Mouse (Mus musculus) forebrain, embryonic 15.5 days (tissue): ENCODE measurements at regions not wholly inside any gene's neighbourhood (a gene's known extent, or its start where the extent isn't known, plus 50 kb on each side); places are given as distances from the start of the nearest gene placed in this dataset.

ENCODE experiments used
- ATAC-seq: fragments of 200-750 bp; cut with Nextera tagmentation; replicated peaks from 2 replicates; pipeline ENCODE4 v1.8.0; 2017; ENCODE audit warnings: mild to moderate bottlenecking, moderate TSS enrichment, moderate library complexity
- H3K27ac ChIP-seq: fragments of 300-500 bp; sonication (generic); replicated peaks from 2 replicates; pipeline ENCODE4 v1.5.1; 2015; ENCODE audit warnings: mild to moderate bottlenecking, inconsistent platforms
- H3K27me3 ChIP-seq: fragments of 300-500 bp; sonication (generic); 2 replicates; pipeline ENCODE4 v1.6.1; 2015; ENCODE audit warnings: inconsistent platforms
- H3K36me3 ChIP-seq: fragments of 300-500 bp; sonication (generic); 2 replicates; pipeline ENCODE4 v1.6.1; 2015; ENCODE audit warnings: mild to moderate bottlenecking, inconsistent platforms
- H3K4me1 ChIP-seq: fragments of 300-500 bp; sonication (generic); 2 replicates; pipeline ENCODE4 v1.6.1; 2015; ENCODE audit warnings: inconsistent platforms
- H3K4me2 ChIP-seq: fragments of 300-500 bp; sonication (generic); replicated peaks from 2 replicates; pipeline ENCODE4 v1.6.1; 2015; ENCODE audit warnings: mild to moderate bottlenecking, inconsistent platforms
- H3K4me3 ChIP-seq: fragments of 300-500 bp; sonication (generic); 2 replicates; pipeline ENCODE4 v1.5.1; 2015; ENCODE audit warnings: mild to moderate bottlenecking, inconsistent platforms
- H3K9ac ChIP-seq: fragments of 300-500 bp; sonication (generic); replicated peaks from 2 replicates; pipeline ENCODE4 v1.6.1; 2015; ENCODE audit warnings: mild to moderate bottlenecking, inconsistent platforms
- H3K9me3 ChIP-seq: fragments of 300-500 bp; sonication (generic); 2 replicates; pipeline ENCODE4 v1.6.1; 2016; ENCODE audit warnings: inconsistent platforms
- WGBS: fragments of 180-500 bp; shearing (Covaris S2); methylation state at CpG from one replicate; pipeline ENCODE4 v1.1.7; 2015; ENCODE audit warnings: mixed read lengths; 5-methylcytosine and 5-hydroxymethylcytosine counted together

DNA sequence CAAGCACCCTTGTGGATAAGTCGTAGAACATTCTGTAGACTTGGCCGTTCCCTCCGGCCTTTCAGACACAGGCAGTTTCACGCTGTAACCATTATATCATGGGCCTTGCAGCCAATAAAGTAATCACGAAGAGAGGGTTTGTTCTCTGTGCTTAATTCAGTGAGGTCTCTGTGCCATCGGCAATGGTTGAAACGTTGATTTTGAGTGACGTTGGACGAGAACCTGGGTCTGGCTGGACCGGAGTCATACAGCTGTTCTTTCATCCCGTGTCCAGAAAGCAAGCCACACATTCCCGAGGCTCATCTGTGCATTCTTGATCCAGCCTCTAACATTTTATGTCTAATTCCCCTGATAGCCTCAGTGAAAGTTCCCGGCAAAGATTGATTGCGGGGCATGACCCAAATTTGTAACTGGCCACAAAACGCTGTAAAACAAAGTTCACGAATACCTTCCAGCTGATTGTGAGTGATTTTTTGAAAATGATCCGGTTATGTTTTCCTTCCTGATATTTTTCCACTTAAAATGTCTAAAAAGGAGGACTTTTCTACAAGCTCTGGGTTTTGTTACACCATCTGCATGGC is 197.1 kb upstream of the Habp2 start:
- no peak for ATAC-seq
- Histone ChIP-seq H3K27ac (no peak overlapping the region), H3K9me3 (no peaks in the 10 kb centered on the region), H3K4me1 (no peaks in the 10 kb centered on the region), H3K4me3 (no peak overlapping the region), H3K4me2 (no peak overlapping the region), H3K27me3 (no peaks in the 10 kb centered on the region), H3K9ac (no peak overlapping the region), H3K36me3 (no peaks in the 10 kb centered on the region)
- 96% methylated on average over 17 of the region's 17 CpGs for WGBS

DNA sequence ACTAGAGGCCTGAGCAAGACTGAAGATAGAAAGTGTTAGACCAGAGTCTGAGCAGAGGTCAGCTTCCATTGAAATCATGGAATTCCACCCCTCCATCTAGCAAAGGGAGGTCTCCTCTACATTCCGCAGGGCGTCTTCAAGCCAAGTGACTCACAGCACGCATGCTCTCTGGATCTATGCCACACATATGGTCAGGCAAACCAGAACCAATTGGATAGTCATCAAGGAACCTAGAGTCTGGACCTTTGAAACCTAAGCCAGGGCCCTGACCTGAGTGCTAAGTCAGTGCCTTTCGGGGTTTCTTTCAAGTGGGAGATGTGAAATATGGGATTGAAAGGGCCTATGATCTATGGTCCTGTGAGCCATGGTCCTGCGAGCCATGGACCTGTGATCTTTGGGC is 195.4 kb upstream of the Habp2 start:
- no peak for ATAC-seq
- Histone ChIP-seq H3K4me3 (no peak overlapping the region), H3K27ac (no peak overlapping the region), H3K27me3 (no peaks in the 10 kb centered on the region), H3K9ac (no peak overlapping the region), H3K4me1 (no peaks in the 10 kb centered on the region), H3K36me3 (no peaks in the 10 kb centered on the region), H3K4me2 (no peak overlapping the region), H3K9me3 (no peaks in the 10 kb centered on the region)
- WGBS: 97% methylated on average over 5 of the region's 5 CpGs

DNA sequence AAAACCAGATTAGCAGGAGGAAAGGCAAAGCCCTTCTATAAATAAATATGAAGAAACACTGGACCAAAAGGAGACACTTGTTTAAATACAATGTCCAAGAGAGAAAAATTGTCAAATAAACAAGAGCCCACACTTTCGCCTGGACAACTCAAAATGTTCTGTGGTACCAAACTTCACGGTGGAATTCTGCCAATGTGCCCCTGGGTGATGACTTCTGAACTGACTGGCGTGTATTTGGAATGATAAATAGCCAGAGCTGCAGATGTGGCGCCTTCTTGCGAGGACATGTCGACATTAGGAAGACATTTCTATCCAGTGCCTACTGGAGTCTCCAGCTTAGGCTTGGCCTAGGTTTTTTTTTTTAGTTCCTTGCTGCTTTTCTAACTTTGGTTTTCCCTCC is 191.1 kb upstream of the Habp2 start:
- Histone ChIP-seq H3K36me3 (no peaks in the 10 kb centered on the region), H3K27ac (no peak overlapping the region), H3K4me1 (no peaks in the 10 kb centered on the region), H3K27me3 (no peaks in the 10 kb centered on the region), H3K9me3 (no peaks in the 10 kb centered on the region; the same call in 1 of the 2 replicates), H3K9ac (no peak overlapping the region), H3K4me2 (no peak overlapping the region), H3K4me3 (no peak overlapping the region)
- no peak for ATAC-seq
- 89% methylated on average over 6 of the region's 6 CpGs for WGBS

DNA sequence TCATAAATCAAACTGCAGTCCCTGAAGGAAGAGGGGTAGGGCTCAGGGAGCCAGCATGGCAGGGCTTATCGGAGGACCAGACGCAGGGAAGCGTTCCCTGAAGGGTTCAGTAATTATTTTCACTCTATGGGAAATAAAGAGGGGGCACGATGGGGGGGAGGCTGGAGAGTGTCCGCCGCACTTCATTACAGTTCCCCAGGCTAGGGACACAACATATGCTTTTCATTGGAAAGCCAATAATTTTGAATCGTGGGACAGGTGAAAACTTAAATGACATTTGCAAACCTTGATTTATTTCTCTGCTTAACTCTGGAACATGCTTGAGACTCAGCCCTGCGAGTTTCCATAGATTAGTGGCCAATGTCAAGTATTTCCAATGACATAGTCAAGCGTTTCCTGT is 187.2 kb upstream of the Habp2 start:
- Histone ChIP-seq H3K27me3 (no peaks in the 10 kb centered on the region), H3K9ac (no peak overlapping the region), H3K36me3 (no peaks in the 10 kb centered on the region), H3K27ac (no peak overlapping the region), H3K4me2 (no peak overlapping the region), H3K9me3 (no peaks in the 10 kb centered on the region; the same call in 1 of the 2 replicates), H3K4me1 (no peaks in the 10 kb centered on the region), H3K4me3 (no peak overlapping the region)
- 93% methylated on average over 9 of the region's 9 CpGs for WGBS
- no peak for ATAC-seq

DNA sequence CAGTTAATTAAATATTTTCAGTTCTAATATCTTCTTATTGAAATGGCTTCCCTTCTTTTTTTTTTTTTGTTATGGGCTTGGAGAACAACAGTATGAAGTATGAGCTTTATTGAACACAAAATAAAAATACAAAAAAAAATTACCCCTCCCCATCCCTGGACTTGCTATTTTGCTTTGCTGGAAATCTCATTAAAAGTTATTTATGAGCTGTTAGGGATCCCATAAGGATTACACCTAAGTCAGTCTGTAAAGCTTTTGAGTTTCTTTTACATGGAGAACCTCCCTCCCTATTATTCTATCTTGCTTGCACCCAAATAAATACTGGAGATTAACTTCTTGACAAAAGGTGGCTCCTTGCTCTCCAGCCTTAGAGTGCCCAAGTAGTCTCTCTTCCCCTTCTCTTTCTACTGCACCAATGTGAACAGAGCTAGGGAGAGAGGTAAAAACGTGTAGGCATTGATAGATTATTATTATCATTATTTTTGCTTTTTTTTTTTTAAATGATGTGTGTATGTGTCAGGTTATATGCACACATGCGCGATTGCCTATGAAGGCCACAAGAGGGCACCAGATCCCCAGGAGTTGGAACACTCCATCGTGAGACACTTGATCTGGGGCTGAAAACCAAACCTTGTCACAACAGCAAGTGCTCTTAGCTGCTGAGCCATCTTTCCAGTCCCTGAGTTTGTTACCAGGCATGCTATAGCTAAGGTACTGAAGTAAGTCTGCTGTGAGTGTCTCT is 186.6 kb upstream of the Habp2 start:
- WGBS: 75% methylated on average over 4 of the region's 4 CpGs
- H3K36me3 ChIP-seq: no peaks in the 10 kb centered on the region
- no peak overlapping the region for H3K27ac ChIP-seq
- H3K9me3 ChIP-seq: no peaks in the 10 kb centered on the region; the same call in 1 of the 2 replicates
- no peaks in the 10 kb centered on the region for H3K27me3 ChIP-seq
- no peak overlapping the region for H3K4me3 ChIP-seq
- ATAC-seq: no peak
- no peaks in the 10 kb centered on the region for H3K4me1 ChIP-seq
- no peak overlapping the region for H3K9ac ChIP-seq
- H3K4me2 ChIP-seq: no peak overlapping the region

DNA sequence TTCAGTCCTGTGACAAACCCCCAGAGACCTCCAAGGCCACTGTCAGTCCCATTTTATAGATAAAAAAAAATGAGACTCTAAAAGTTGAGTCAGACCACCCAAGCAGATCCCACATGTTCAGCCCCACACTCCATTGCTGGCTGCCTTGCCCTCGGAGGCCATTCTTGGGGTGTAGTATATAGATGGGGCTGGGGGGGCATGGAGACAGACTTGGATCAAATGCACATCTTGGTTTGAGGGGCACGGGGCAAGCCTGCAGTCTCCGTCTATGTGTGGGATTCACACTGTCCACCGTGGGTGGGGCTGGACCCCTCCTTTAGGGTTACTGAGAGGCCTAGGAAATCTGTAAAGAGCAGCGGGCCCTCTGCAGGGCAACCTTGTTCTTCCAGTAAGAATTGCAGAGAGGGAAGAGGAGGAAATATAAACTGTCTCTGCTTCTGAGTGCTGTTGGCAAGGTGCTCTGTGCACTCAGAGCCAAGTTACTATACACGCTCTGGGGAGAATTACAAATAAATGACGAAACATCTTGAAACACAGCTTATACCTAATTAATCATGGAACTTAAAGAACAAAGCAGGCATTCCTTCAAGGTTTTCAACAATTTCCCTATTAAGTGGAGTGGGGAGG is 184.4 kb upstream of the Habp2 start:
- Histone ChIP-seq H3K27me3 (no peaks in the 10 kb centered on the region), H3K36me3 (no peaks in the 10 kb centered on the region), H3K4me2 (no peak overlapping the region), H3K4me3 (no peak overlapping the region), H3K27ac (no peak overlapping the region), H3K9ac (no peak overlapping the region), H3K9me3 (no peaks in the 10 kb centered on the region; the same call in 1 of the 2 replicates), H3K4me1 (no peaks in the 10 kb centered on the region)
- WGBS: 58% methylated on average over 7 of the region's 7 CpGs
- ATAC-seq: no peak

DNA sequence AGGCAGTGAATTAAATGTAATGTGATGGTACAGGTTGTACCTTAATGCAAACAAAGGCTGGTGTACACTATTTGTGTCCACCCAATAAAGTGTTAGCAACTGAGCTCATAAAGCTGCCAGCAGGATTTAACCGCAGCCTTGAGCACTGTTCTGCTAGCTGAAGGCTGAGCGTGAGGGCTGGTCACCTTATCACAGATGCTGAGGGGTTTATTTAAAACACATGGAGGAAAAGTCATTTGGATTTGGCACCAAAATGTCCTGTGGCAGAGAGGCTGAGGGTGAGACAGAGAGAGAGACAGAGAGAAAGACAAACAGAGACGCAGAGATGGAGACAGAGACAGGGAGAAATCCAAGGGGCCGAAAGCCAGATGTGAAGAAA is 181.9 kb upstream of the Habp2 start:
- H3K9me3 ChIP-seq: no peaks in the 10 kb centered on the region
- no peak overlapping the region for H3K4me3 ChIP-seq
- no peaks in the 10 kb centered on the region for H3K27me3 ChIP-seq
- H3K9ac ChIP-seq: no peak overlapping the region
- H3K4me2 ChIP-seq: no peak overlapping the region
- ATAC-seq: no peak
- H3K27ac ChIP-seq: no peak overlapping the region
- no peaks in the 10 kb centered on the region for H3K4me1 ChIP-seq
- no peaks in the 10 kb centered on the region for H3K36me3 ChIP-seq
- WGBS: 94% methylated on average over 4 of the region's 4 CpGs

DNA sequence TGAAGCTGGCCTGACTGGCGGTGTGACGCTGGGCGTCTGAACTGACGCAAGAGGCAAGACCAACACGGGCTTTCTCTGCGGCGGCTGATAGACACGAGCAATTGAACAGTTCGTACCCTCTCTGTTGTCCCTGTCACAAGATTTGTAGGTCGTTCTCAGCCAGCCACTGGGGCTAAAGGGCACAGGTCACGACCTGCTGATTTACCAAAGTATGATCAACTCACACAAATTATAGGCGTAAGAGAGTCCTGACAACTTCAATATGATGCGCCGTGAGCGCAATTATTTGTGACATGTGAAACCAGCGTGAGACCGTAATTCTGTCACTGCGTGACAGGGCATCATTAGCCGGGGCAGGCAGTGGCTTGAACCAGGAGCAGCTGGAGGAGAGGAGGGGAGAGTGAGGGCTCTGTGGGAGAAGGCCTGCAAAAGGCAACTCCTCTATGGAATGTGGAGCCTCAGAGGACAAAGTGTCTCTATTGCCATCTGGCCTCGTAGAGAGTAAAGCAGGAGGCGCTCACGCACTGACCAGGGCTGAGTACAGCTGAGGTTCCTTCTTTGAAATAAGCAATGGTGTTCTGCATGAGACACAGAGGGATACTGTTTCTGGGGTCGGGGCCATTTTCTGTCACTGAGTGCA is 181.4 kb upstream of the Habp2 start:
- Histone ChIP-seq H3K4me2 (no peak overlapping the region), H3K27ac (no peak overlapping the region), H3K4me1 (no peaks in the 10 kb centered on the region), H3K36me3 (no peaks in the 10 kb centered on the region), H3K4me3 (no peak overlapping the region), H3K9ac (no peak overlapping the region), H3K9me3 (no peaks in the 10 kb centered on the region), H3K27me3 (no peaks in the 10 kb centered on the region)
- 76% methylated on average over 23 of the region's 23 CpGs for WGBS
- no peak for ATAC-seq

DNA sequence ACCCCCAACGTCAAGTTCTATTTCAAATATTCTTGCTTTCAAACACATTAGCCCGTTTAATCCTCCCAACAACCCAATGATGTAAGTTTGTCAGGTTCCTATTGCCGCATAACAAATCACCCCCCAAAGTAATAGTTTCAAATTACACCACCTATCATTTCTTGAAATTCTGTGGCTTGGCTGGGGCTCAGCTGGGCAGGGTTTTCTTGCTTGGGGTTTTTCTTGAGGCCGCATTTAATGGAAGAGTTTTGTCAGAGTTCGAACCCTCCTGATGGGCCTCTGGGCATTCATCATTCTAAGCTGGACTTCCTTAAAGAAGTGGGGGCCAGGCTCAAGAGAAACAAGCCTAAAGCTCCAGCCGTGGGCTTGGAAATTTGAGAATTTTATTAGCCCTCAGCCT is 178.1 kb upstream of the Habp2 start:
- H3K27ac ChIP-seq: no peak overlapping the region
- H3K27me3 ChIP-seq: no peaks in the 10 kb centered on the region
- H3K4me1 ChIP-seq: no peaks in the 10 kb centered on the region
- no peaks in the 10 kb centered on the region for H3K9me3 ChIP-seq
- H3K4me3 ChIP-seq: no peak overlapping the region
- H3K4me2 ChIP-seq: no peak overlapping the region
- whole genome bisulfite sequencing: 94% methylated on average over 6 of the region's 6 CpGs
- H3K9ac ChIP-seq: no peak overlapping the region
- ATAC-seq: no peak
- H3K36me3 ChIP-seq: no peaks in the 10 kb centered on the region

DNA sequence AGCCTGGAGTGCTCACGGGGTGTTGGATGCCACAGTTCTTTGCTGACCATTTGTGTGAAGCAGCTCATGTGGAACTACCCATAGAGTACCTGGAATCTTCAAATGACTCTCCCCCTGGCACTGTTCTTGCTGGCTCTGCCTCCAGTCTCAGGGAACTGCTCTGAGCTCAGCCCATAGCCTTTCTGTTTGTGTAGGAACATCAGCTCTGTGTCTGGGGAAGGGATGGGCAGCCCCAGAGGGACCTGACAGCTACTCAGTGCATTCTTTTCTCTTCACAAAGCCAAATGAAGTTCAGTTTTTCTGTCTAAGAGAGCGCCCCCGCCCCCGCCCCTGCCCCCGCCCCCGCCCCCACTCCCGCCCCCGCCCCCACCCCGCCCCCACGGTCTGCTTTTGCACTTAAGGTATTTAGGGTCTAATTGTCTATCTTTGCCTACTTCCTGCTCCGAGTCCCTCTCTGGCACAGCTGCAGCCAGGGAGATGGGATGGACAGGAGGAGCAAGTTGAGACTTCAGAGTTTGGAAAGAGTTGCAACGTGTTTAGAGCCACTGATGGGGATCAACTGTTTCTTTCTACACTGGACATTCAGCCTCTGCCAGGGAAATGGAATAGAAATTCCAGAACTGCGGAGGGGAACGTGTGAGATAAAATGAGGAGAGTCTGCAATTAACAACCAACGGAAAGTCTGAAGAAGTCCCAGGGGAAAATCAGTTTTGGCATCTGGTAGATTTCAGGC is 171.2 kb upstream of the Habp2 start:
- Histone ChIP-seq H3K4me3 (no peak overlapping the region), H3K4me1 (peaks cover 7% of the 10 kb centered on the region; the same call in 1 of the 2 replicates), H3K9me3 (no peaks in the 10 kb centered on the region), H3K27ac (no peak overlapping the region), H3K36me3 (no peaks in the 10 kb centered on the region), H3K27me3 (no peaks in the 10 kb centered on the region), H3K9ac (no peak overlapping the region), H3K4me2 (no peak overlapping the region)
- WGBS: 18% methylated on average over 15 of the region's 15 CpGs
- no peak for ATAC-seq

DNA sequence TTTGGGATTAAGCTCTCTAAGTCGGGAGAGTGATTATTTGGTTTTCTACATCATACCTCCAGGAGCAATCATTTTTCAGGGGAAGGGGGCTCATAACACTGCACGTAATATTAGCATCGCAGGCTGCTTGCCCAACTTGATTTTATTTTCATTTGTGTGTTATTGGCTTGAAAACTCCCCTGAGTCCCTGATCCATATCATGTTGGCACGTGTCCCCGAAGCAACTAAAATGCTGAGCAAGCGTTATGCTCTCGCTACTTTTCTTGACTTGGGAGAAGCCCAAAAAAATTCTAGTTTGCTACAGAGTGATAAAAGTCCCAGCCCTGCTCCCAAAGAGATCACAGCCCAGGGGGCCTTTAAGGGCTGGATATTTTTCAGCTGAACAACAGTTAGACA is 170.7 kb upstream of the Habp2 start:
- H3K27ac ChIP-seq: no peak overlapping the region
- H3K27me3 ChIP-seq: no peaks in the 10 kb centered on the region
- no peak overlapping the region for H3K4me2 ChIP-seq
- H3K9ac ChIP-seq: no peak overlapping the region
- WGBS: 61% methylated on average over 7 of the region's 7 CpGs
- H3K4me1 ChIP-seq: peaks cover 7% of the 10 kb centered on the region; the same call in 1 of the 2 replicates
- no peak overlapping the region for H3K4me3 ChIP-seq
- H3K36me3 ChIP-seq: no peaks in the 10 kb centered on the region
- H3K9me3 ChIP-seq: no peaks in the 10 kb centered on the region
- ATAC-seq: no peak

DNA sequence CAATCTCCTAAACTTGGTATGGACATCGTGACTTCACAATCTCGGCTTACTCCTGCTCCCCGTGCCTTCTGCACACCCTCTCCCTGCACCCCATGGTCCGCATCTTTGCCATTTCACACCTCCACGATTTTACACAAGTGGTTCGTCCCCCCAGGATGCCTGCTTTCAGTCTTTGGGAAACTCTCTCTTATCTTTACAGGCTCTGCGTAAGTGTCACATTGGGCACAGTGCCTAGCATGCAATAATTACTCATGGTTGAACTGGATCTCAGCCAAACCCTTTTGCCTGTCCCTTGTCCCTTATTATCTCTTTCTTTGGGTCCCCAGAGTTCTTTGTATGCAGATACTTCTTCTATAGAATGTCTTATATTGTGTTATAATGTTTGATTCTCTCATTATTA is 166.2 kb upstream of the Habp2 start:
- Histone ChIP-seq H3K4me1 (0 out of 2 replicates have a peak, but pooled peaks cover 4% of the 10 kb centered on the region), H3K27ac (no peak overlapping the region), H3K36me3 (no peaks in the 10 kb centered on the region), H3K27me3 (no peaks in the 10 kb centered on the region; the same call in 1 of the 2 replicates), H3K9me3 (no peaks in the 10 kb centered on the region), H3K4me3 (no peak overlapping the region), H3K9ac (no peak overlapping the region), H3K4me2 (no peak overlapping the region)
- no peak for ATAC-seq
- 41% methylated on average over 7 of the region's 7 CpGs for WGBS
